Mouse (Mus musculus): Measurements from ENCODE around the gene Mtch1. TPM values are rescaled to one million over a fixed set of nuclear protein-coding genes. Genes with fewer than 3 reads are reported as not detected.
A peak's percentile ranks its signal among the peaks of the same experiment; 100 is the strongest.
"Not testable (repeated sequence)": the region's sequence is repeated elsewhere in the genome, so short reads cannot be mapped to it uniquely, and the experiment has no call there.

The Mtch1 gene
- total RNA-seq, 1 experiment from 2014 or later, result 300 TPM

DNA sequence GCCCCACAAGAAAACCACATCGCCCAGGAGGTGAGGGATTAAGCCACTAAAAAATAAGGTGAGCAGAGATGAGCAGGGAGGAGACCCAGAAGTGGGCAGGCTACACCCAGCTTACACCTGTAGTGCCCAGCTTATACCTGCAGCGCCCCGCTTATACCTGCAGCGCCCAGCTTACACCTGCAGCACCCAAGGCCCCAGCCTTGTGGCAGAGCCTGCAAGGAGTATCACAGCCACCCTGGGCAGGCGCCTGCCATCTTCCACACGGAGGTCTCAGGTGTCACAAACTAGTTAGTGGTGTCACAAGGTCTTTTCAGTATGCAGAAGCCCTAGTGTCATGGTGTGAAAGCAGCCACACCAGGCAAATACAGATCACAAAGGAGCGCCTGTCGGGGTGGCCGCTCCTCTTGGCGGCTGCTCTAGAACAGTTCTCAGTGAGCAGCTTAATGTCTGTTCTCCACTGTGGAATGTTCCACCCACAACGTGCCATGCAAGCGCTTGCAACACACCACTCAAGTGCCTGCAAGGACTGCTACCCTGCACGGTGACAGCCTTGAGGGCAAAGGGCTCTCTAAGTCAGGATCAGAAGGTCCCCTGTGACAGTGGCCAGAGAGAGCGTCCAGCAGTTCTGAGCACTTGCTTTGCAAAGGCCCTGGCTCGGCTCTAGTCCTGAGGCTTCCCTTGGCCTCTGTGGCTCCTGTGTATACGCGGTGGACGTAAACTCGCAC, 11.3 kb downstream of the Mtch1 start:
- peak; percentile 61 for DNase-seq

DNA sequence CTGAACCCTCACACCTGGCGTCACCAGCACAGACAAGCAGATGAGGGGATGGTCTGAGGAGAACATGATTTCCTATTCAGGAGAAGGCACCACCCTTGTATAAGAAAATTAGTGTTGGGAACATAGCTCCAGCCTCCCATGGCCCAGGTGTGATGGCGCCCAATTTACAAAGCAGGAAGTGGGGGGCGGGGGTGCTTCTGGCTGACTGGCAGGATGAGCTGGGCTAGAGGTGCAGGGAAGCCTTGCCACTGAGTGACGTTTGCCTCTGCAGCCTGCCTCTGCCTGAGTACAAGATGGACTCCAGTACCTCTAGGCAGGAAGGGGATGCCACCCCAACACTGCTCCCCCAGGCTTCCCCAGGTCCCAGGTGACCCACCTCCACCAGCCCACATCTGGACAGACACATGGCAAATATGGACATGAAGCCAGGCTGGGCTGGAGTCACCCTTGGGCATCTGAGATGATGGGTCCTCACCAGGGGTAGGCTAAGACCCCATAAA, 15.5 kb downstream of the Mtch1 start:
- DNase-seq, result no peak

DNA sequence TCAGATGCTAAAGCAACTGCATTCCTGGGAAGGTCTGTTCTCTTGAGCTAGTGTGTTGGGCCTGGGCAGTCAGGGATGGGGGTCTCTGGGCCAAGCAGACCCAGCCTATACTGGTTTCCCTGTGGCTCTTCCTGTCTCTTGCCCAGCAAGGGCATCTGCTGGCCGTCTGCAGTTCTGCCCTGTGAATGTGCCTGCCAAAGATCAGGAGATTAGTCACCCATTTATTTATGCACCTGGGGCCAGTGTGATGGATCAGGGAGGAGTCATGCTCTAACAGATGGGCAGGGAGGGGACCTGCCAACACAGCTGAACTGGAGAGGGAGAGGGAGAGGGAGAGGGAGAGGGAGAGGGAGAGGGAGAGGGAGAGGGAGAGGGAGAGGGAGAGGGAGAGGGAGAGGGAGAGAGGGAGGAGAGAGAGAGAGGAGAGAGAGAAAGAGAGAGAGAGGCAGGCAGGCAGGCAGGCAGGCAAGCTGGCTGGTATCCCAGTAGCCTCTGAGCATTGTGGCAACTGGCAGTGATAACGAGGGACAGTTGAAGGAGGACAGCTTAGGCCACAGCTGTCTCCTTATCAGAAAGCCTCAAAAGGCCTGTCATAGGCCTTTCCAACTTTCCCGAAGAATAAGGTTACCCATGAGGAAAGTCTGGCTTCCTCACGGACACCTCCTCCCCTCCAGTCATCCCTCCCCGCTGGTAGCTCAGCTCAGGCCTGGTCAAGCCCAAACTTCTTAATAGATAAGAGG, 16.9 kb downstream of the Mtch1 start:
- DNase-seq, result peak; percentile 49

DNA sequence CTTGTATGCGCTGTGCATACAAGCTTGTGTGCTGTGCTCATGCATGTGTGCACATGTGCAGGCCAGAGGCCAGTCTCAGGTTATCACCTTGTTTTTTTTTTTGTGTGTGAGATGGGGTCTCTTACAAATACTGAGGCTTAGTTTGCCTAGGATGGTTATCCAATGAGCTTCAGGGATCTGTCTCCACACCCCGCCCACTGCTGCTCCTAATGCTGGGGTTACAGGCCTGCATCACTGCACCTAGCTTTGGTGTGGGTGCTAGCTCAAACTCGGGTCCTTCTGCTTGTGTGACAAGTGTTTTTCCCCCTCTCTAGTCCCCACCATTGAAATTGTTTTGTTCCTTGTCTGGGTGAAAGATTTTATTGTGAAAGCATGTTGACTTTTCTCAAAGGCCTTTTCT, 17.5 kb downstream of the Mtch1 start:
- no peak for DNase-seq

DNA sequence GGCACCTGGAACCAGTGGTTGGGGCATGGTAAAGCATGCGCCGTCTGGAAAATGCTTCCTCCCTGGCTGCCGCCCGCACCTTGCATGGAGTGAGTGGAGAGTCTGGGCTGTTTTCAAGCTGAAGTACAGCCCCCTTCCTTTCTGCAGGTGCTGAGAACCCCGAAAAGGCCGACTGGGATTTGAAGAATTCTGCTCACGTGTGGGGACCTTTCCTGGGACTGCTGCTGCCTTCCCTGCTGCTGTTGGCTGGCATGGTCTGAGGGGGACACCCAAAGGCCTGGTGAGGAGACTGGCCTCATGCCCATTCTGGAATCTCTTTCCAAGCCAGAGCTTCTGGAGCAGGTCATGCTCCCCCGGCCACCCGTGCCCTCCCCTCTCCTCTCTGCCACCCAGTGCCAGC, 20.0 kb downstream of the Mtch1 start:
- DNase-seq, result no peak

DNA sequence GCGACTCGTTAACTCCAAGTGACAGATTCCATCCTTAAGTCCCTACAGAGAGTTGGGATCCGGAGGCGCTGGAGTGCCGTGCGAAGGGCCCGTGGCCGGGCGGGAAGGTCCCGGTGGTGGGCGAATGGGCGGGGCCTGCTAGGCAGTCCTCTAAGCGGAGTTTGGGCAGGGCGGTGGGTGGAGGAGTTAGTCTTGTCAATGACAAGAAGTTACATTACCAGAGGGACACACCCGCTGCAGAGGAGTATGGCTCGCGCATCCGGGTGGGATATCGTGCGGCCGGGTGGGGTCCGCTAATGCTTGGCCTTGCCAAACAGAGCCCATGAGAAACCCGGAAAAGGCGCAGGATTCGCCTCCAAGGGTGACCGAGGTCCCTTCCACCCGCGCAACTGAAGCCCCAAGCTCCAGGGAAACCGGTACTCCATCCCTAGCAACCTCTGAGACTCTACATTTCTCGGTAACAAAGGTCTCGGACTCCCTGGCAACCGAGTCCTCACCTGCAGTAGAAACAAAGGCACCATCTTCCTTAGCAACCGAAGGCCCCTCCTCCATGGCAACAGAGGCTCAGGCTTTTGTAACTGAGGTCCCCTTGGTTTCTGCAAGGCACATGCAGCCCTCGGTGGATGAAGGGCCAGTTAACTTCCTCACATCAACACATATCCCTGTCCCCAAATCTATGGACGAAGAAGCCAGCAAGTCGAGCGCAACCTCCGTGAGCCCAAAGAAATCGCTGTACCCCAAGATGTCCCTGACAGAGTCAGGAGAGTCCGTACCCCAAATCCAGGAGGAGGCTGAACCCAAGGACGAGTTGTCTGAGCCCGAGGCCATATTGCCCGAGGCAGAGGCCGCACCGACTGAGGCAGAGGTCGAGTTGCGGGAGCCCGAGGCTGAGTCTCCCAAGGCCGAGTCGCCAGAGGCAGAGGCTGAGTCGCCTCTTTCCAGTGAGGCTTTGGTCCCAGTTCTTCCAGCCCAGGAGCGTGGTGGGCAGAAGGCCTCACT, 20.9 kb downstream of the Mtch1 start:
- DNase-seq, result no peak

DNA sequence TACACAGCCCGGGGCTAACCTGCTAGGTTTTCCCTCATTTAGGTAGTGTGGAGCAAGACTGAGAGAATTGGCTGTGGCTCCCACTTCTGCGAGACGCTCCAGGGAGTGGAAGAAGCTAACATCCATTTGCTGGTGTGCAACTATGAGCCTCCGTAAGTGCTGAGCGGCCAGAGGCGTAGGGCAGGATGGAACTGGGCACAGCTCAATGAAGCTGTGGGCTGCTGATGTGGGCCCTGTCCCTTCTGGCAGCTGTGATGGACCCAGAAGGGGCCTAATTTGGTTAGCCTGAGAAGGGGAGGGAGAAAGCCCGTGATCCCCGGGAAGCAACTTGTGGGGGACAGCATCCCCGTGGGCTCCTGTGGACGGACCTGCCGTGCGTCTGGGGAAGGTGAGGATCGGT, 21.9 kb downstream of the Mtch1 start:
- DNase-seq, result peak; percentile 3

DNA sequence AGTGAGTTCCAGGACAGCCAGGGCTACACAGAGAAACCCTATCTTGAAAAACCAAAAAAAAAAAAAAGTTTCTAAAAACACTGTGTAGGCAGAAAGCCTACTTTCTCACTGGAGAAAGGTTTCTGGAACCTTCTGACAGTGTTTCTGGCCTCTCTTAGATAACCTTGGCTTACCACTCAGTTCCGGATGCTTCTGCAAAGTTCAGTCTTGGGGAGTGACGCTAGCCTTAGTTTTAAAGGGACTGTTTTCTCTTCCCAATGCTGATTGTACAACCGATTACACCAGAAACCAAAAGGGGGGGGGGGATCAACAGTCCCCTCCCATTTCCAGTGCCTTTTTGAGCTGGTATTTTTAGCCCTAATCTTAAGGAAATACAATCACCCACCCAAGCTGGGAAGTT, 24.1 kb downstream of the Mtch1 start:
- DNase-seq, result no peak

DNA sequence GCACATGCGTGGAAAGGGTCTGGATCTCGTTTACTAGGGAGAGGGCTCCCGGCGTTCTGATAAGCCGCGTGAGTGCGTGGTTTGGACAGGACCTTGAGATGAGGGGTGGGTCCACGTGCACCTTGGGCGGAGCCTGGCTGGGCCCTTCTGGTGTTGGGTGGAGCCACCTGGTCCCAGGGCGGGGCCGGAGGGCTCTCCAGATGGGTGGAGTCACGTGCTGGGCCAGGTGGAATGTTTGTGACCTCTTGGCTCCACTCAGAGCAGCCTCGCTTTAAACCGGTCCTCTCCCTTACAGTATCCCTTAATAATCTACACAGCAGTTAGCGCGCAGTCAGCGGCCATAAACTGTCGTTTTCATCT, 25.2 kb downstream of the Mtch1 start:
- no peak for DNase-seq

DNA sequence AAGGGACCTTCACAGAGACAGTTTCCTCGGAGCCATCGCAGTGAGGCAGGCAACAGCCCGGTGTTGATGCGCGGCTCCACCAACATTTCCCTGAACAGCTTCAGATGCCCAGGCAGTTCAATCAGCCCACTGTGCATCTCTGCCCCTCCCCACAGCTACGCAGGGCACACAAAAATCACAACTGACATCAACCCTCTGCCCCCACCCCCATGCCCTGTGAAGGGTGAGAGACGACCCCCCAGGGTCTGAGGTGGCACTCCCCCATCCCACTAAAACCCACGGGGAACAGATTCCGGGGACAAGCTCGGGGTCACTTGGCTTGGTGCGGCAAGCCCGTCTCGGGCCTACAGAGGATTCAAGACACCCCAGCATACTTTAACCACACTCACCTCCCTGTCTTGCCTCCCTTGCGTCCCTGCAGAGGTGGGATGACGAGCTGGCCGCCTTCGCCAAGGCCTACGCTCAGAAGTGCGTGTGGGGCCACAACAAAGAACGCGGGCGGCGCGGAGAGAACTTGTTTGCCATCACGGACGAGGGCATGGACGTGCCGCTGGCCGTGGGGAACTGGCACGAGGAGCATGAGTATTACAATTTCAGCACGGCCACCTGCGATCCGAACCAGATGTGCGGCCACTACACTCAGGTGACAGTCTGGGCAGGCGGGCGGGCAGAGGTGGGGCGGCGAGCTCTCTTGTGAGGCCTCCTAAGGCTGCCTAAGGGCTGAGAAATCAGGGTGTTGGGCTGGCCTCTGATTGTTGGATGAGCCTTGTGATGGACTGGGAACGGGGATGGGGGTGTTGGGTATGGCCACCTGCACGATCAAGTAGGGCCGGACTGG, 25.8 kb downstream of the Mtch1 start:
- no peak for DNase-seq

DNA sequence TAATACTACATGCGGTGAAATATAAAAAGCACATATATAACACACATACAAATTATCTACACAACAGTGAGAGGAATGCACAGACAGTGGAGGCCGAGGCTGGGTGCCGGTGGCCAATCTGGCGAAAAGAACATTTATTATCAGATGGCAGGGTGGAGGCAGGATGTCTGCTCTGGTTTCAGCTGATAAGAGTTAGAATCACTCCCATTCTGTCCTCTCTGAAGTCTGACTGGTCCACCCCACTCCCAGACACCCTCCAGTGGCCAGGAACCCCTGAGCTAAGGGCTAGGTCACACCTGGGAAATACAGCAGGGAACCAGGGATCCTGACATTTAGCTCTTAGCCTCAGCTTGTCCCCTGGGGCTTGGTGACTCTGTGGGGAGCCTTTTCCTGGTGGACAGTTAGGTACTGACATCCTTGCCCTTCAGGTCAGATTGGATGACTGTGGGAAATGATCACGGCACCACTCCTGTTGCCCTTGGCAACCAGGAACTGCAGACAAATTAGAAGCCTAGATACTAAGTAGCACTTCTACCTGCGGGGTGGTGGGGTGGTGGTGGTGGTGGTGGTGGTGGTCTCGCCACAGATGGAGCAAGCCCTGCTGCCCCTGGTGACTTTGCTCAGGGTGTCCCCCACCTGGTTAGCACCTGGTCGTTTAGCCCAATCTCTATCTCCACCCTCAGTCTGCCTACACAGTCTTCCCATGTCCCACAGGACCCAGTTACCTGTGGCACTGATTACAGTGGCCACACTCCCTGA, 27.7 kb downstream of the Mtch1 start:
- no peak for DNase-seq

DNA sequence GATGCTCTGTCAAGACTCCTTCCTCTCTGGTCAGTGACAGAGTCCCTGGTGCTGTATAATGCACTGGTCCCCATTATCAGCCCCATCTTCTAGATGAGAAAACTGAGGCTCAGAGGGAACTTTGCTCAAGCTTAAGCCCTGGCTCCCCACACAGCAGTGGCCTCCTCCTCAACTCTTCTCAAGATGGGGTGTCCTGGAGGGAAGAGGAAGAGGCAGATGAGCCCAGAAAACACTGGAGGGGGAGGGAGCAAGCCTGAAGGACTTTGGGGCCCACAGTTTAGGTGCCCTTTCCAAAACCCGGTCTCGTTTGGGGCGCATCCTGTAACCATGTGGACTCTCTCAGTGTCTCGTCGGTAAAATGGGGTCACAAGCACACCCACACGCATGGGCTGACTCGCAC, 28.3 kb downstream of the Mtch1 start:
- DNase-seq, result no peak

DNA sequence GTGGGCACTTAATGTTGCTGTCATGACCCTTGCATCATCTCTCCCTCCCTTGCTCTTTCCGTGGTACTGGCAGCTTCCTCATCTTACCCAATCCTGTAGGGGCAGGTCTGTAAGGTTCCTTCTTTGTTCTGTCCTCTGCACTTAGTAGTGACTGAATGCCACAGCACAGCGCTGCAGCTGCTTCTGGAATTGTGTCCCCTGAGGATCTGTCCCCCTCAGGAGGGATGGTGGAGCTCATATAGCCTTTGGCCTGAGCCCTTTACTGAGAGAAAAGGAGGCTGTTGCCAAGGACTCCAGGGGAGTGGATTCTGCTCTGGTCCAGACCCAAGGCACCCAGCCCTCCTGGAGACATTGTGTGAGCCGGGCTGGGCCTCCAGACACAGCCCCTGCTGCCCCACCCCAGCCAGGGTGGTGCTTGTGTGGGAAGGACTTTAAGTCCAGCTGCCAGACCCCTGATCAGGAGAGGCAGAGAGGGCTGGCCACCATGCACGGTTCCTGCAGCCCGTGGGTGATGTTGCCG, 28.9 kb downstream of the Mtch1 start:
- no peak for DNase-seq

DNA sequence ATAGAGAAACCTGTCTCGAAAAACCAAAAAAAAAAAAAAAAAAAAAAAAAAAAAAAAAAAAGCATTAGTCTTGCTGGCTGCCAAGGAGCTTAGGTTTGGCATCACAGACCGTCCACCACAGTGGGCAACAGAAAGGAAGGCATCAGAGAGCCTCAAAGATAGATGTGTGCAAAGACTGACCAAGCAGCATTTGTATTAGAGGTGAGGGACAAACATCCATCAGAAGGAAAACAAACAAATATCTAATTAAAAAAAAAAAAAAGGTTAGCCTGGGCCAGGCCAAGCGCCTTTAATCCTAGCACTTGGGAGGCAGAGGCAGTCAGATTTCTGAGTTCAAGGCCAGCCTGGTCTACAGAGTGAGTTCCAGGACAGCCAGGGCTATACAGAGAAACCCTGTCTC, 30.4 kb downstream of the Mtch1 start, which contains the start of gene Pi16:
Pi16 (plus strand) TSS at position 301 of the 400 bp plus-strand sequence.
- DNase-seq, result not testable (repeated sequence)

DNA sequence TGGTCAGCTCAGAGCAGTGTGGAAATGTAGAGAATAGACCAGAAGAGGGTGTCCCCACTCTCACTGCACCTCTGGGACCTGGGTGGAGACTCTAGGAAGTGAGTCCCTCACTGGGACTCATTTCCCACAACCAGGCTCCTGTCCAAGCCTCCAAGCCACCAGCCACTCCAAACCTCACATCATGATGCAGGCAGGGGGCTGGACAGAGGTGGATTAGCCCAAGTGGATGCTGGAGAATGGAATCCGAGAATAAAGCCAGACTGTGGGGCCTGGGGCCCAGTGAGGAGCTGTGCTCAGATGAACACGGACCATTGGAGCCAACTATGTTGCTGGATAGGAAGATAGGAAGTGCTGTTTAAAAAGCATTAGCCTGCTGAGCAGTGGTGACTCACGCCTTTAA, 30.8 kb downstream of the Mtch1 start:
- DNase-seq, result no peak

DNA sequence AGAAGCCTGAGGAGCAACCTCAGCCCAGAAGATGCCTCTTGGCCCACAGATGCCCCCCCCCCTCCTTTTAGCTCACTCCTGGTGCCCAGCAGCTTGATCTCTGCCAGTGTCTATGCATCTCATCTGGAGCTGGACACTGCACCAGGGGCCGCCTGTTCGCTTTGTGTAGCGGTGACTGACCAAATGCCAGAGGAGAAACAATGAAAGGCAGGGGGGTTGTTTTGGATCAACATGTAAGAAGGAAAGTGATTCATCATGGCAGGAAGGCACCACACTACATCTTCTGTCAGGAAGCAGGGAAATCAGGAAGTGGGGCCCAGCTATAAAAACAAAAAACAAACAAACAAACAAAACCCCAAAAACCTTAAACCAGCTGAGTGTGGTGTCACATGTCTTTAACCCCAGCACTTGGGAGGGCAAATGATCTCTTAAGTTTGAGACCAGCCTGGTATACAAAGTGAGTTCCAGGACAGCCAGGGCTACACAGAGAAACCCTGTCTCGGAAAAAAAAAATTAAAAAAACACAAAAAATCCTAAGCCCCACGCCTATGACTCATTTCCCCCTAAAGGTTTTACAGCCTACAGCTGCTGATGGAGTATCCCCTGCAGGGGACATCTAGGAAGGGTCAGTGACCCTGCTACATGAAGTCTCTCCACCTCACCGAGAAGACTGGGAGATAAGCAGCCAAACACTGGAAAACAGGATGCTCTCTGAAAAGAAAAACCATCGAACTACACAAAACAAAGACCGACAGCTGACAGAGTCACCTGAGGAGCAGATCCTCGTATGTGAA, 31.9 kb downstream of the Mtch1 start:
- DNase-seq, result no peak

DNA sequence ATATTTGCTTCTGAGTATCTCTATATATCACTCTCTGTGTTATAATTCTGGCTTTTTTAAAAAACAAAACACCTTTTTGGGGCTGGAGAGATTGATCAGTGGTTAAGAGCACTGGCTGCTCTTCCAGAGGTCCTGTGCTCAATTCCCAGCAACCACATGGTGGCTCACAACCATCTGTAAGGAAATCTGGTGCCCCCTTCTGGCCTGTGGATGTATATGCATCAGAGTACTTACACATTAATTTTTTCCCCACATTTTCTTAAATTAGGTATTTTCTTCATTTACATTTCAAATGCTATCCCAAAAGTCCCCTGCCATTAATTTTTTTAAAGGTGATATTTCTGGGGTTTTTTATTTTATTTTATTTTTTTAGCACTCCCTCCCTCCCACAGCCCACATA, 34.4 kb downstream of the Mtch1 start:
- DNase-seq, result no peak

DNA sequence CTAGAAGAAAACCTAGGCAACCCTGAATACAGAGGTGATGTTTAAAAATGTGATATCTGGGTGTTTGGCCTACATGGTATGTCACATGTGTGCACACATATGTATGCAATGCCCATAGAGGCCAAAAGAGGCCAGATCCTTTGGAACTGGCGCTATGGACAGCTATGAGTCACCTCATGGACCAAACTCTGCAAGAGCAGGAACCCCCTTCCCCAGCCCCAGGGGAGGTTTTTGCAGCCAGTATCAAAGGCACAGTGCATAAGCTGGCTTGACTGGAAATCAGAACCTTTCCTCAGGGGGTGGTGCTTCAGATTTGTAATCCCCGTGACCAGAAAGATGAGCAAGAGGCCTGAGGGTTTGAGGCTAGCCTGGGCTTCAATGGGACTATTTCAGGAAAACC, 35.7 kb downstream of the Mtch1 start:
- no peak for DNase-seq

DNA sequence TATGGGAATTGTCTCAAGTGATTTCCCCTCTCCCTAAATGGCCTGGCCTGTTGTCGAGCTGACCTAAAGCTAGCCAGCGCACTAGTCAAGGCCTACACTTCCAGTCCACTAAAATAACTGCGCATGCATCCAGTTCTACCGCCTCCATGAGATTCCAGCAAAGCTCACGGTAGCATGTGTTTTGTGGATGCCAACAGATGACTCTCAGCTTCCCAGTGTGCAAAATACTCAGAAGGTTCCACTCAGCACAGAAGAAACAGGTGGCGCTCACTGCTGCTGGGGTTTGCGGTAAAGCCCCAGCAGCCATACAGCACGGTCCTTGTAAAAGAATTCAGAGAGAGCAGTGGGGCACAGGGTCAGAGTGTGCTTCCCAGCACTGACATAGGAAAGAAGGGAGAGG, 36.1 kb downstream of the Mtch1 start:
- no peak for DNase-seq

Data from adrenal gland, postnatal 14 days (tissue).